Mouse (Mus musculus): ENCODE data around the gene Dram1.

DNA sequence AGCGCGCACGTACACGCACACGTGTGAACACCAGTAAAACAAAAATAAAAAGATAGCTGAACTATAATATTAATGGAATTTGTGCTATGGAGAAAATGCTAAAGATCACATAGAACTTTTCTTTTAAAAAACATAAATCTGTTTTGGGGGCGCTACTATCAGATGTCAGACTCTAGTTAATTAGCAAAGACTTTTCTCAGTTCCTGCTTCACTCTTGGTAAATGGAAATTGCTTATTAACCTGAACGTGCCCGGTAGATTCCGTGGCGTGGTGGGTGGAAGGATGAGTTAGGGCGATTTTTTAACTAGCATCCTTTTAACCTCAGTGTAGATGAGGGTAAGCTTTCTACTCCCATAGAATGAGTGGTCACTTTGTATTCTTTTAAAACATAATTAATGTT lies 6.4 kb upstream of the Dram1 start:
- TF ChIP-seq POLR2A (IDR thresholded peaks at IDR 0.05; ENCODE audit: low read depth, low read length): no peak
- TF ChIP-seq CTCF (IDR thresholded peaks at IDR 0.05; ENCODE audit: extremely low read depth, insufficient read depth, insufficient read length, insufficient replicate concordance): no peak
